Mouse (Mus musculus) cerebellum, adult (tissue): ENCODE results near the gene Gkn3.

Experiments
- ATAC-seq: cut with Nextera tagmentation; 2 replicates; pipeline ENCODE4 v1.9.2; 2017; ENCODE audit warnings: mild to moderate bottlenecking, moderate library complexity, mixed read lengths; ENCODE audit not compliant: insufficient number of reproducible peaks, low FRiP score, low TSS enrichment

Gene Gkn3

DNA sequence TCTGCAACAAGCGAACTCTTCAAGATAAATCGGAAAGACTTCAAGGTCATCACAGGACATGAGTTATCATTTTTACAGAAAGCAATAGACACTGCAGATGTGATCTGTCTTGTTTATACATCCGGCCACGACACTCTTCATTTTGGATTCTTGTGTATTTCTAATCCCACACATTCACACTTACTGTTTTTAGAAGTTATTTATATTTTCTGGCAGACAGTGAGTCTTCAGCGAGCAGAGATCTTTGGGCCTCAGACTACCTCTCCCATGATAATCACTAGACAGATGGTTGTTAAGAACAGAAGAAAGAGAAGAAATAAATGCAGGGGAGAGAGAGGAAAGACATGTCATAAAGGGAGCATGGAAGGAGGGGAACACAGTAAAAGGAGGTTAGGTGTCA, 19.5 kb downstream of the Gkn3 start:
- ATAC-seq, result no peak

DNA sequence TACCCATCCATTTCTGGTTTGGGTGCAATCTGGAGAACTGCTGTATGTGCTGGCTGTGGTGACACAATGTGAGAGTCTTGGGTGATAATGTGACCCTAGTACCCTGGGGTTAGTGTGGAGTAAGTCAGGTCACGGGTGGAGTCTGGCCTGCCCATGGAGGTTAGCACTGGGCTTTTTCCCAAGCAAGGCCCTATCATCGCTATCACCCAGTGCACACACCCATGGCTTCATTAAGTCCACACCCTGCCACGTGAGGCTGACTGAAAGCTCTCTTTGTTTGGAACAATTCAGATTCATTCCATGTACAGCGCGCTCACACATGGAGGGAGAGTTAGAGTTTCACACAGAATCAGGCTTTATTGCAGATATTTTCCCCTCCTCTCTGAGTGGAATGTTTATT, 34.3 kb downstream of the Gkn3 start:
- ATAC-seq, result no peak

DNA sequence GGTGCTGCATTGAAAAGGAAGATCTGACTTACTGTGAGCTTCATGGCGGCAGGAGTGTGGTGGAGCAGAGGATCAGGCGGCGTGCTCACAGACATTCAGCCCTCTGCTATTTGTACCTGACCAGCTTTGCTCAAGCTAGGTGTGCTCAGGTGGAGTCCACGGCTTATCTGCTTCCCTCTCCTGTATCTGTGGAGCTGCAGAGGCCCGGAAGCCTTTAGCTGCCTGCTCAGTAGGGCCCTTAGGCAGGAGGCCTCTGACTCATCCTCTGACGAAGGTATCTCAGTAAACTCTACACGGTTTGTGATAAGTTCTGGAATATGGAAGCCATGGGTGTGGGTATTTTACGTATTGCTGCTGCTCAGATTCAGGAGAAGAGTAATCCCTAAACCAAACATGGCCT, 37.9 kb downstream of the Gkn3 start, which contains the start of gene Gkn1:
Gkn1 (minus strand) TSS at position 114 of the 400 bp plus-strand sequence.
- ATAC-seq, result no peak

DNA sequence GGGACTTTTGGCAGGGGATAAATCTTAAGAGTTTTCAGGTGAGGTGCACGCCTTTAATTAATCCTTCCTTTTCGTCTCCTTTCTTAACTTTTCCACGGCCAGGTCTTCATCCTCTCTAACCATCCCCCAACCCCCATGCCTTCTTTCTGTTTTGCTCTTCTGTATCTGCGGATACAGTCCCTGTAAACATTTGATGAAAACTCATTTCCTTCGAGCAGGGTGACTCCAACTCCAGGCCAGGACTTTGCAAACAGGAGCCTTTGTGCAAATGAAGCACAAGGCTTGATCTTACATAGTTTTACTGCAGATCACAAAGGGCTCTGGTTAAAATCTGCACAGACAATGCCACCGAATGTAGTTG, 52.8 kb downstream of the Gkn3 start:
- ATAC-seq, result no peak

DNA sequence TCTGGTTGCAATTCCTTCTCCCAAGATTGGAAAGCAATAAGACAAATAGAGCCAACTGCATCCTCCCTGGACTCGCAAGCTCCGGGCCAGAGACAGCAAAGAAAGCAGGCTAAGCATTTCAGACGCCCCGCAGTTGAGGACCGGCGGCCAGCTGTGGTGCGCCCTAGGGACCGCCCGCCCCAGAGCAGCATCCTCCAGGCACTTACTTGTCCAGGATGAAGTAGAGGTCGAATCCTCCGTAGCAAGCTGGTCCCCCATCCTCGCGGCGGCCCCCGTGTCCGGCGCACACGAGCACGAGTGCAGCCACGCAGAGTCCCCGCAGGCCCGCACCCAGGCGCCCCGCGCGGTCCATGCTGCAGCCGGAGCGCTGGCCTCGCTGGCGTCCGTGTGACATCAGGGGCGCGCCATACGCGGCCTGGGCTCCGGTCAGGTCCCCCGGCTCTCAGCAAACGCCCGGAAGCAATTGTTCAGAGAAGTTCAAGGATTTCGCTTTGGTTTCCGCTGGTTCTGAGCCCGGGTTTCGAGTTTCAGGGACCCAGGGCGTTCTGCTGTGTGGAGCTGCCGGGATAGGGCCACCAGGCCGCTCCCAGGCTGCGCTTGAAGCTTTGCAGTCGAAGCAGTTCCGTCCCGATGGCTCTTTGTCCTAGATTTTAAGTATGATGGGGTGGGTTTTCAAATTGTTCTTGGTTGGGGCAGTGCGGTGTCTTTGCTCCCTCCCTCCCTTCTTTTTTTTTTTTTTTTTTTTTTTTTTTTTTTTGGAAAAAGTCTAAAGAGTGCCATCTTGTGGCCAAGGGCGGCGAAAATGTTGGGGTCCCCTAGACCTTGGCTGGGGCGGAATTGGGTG, 53.4 kb downstream of the Gkn3 start, which contains the start of gene Antxr1:
Antxr1 (minus strand) TSS at position 731 of the 844 bp plus-strand sequence.
- ATAC-seq, result 0 out of 2 replicates have a peak, but pooled peaks have one; percentile 33

DNA sequence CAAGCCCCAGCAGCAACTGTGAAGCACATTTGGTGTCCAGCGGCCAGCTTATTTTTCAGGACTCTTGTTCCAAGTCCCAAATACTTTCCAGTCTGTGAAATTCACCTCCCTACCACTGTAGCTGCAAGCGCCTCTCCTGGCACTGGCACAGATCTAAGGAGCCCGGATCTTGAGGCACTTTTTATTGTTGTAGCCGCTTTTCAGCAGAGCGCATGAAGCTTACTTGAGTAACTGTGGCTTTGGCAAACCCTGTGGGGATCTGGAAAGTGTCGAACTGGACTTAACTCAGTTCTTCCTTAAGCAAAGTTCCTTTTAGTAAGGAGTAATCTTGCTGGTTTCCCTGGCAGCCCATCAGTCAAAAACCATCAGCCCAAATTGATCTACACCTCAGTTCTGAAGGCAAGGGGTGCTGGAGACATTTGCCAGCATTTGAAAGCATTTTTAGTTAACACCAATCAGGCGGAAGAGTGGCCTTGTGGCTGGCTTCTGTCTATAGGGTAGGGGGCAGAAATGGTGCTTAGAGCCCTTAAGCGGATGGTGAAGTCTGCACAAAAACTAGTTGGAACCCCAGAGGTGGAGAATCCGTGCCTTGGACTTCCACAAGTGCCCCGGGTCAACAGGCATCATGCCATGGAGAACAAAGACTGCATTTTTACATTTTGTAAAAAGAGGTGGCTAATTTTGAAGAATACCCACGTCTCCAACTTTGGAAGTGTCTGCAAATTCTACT, 54.2 kb downstream of the Gkn3 start:
- ATAC-seq, result no peak
